Mouse (Mus musculus): ENCODE measurements around the gene Hdac4. TPM values are rescaled to one million over a fixed set of nuclear protein-coding genes. Genes with fewer than 3 reads are reported as not detected.

The Hdac4 gene
- total RNA-seq, 2 experiments from 2014 or later, result 13.3 to 19.0 TPM

GRCm38 (mm10) chr1:91931196-91931595 is 264.3 kb downstream of the Hdac4 start:
- ATAC-seq (ENCODE audit: poor library complexity, severe bottlenecking), result no peak

DNA sequence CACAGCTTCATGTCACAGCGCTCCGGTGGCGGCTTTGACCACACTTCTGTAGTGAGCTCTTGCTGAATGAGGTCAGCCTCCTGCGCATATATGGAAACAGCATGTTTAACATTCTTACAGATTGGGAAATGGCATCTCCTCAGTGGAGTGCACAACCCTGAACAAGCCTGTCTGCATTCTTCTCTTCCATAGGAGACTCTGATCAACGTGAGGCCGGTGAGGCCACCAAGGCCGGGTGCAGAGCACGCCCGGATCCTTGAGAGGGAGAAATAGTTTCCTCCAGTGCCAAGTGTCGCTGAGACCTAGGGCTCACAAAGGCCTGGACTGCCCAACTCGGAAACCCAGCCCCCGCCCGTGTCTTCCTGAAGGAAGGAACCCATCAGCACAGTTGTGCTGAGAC is 266.4 kb downstream of the Hdac4 start:
- no peak for ATAC-seq (ENCODE audit: poor library complexity, severe bottlenecking)

- no peak for ATAC-seq (ENCODE audit: poor library complexity, severe bottlenecking)
Observed at GRCm38 (mm10) chr1:91927536-91928315, 267.8 kb downstream of the Hdac4 start.

- no peak for ATAC-seq (ENCODE audit: poor library complexity, severe bottlenecking)
Observed at GRCm38 (mm10) chr1:91923567-91923966, 271.9 kb downstream of the Hdac4 start.

DNA sequence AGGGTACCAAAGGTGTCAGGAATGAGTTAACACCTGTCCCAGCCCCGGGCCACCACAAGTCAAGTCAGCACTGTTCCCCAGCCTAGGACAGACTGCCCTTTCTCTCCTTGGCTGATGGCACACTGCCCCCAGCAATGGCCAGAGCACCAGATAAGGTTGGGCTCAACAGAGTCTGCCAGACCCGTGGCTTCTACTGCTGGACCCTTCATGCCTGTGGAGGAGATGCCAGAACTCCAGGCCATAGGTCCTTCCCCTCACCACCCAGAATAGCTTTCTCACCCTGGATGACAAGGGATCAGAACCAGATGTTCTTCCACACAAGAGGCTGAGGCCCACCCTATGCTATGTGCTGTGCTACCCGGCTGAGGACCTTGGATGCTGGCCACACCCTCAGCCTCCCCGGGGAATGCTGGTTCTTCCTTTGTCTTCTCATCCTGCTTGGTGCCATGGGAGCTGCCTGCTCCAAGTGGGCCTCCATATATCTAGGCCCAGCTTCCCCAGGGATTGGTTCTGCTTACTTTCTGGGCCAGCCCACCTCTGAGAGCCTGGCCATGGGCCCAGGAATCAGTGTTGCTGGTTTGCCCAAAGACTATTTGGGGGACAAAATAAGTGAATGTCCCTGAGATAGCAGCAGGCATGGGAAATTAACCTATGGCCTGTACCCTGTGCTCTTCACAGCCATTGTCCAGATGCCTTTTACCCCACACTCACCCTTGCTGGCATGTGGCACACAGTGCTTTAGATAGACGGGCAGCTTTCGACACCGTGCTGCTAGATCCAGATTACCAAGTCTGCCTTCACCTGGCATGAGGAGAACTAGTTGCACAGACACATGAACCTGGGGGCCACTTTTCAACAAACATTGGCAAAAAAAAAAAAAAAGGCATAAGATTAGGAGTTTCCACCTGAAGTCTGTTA is 273.0 kb downstream of the Hdac4 start:
- ATAC-seq (ENCODE audit: poor library complexity, severe bottlenecking), result no peak

DNA sequence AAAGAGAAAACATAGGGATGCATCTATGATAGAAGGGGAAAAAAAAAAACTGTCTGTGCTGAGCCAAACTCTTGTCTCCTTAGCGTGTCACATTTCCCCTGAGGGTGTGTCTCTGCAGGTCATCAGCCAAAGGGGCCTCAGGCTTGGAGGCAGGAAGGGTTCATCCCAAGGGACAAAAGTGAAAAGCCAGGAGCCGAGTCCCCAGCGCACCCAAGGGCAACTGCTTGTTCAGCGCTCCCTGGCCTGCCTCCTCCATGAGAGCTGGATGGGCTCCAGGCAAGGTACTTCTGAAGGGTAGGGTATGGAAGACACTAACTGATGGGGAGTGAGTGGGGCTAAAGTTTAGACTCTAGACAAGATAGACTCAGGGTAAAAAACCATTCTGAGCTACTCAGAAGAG is 273.8 kb downstream of the Hdac4 start:
- no peak for ATAC-seq (ENCODE audit: poor library complexity, severe bottlenecking)

DNA sequence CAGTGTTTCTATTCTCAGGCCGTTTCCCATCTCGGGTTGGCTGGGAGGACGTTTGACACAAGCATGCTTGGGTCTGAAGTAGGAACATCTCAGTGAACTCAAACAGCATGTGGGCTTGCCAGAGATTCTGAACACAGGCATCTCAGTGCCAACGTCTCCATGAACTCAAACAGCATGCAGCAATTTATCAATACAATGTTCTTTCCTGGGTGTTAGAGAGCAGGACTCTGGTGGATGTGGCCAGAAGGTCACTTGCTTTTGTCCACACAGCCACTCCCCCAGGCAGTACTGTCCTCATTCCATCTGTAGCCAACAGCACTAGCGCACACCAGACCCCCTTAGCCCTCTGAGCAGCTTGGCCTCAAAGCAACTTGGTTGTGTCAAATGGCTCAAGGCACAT is 274.2 kb downstream of the Hdac4 start:
- no peak for ATAC-seq (ENCODE audit: poor library complexity, severe bottlenecking)

GRCm38 (mm10) chr1:91920038-91920589 is 275.4 kb downstream of the Hdac4 start:
- no peak for ATAC-seq (ENCODE audit: poor library complexity, severe bottlenecking)

DNA sequence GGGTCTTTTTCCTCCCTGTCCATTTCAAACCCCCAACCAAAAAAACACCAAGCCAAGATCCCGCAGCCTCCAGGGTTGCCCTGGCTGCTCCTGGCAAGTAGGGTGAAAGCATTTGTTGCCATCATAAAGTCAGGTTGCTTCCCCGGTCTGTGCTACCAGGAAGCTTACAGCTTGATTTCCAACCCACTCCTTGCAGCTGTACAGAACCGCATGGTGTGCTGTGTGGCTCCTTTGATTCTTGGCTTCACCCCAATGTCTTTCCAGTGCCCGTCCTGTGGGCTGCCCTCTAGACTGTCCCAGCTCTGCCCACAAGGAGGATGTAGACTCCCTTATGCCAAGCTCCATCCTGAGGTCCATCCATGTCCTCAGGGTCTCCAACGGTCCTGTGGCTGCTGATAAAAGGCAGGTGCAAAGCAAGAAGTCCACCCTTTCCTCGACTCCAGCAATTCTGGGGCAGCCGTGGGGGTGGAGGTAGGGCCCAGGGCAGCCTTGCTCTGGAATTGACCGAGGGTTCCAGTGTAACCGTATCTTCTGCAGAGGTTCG is 277.2 kb downstream of the Hdac4 start:
- no peak for ATAC-seq (ENCODE audit: poor library complexity, severe bottlenecking)

- ATAC-seq (ENCODE audit: poor library complexity, severe bottlenecking), result no peak
Observed at GRCm38 (mm10) chr1:91917596-91917995, 277.9 kb downstream of the Hdac4 start.

DNA sequence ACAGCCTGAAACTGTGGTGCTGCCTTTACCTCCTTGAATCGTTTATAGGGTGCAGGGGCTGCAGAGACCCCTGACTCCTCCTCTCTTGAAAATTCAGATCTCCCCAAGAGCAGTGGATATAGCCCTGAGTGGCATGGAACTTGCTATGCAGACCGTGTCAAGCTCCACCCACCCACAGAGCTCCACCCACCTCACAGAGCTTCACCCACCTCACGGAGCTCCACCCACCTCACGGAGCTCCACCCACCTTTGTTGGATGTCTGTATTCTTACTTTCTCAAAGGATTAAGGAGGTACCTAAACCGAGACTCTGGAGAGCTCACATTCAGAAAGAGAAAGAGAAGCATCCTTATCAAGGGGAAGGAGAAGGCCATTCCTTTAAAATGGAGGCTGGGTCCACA is 279.5 kb downstream of the Hdac4 start:
- no peak for ATAC-seq (ENCODE audit: poor library complexity, severe bottlenecking)

GRCm38 (mm10) chr1:91914648-91915047 is 280.9 kb downstream of the Hdac4 start:
- ATAC-seq (ENCODE audit: poor library complexity, severe bottlenecking), result no peak

- ATAC-seq (ENCODE audit: poor library complexity, severe bottlenecking), result 0 out of 2 replicates have a peak, but pooled peaks have one; percentile 33
Observed at GRCm38 (mm10) chr1:91913850-91914249, 281.6 kb downstream of the Hdac4 start.

DNA sequence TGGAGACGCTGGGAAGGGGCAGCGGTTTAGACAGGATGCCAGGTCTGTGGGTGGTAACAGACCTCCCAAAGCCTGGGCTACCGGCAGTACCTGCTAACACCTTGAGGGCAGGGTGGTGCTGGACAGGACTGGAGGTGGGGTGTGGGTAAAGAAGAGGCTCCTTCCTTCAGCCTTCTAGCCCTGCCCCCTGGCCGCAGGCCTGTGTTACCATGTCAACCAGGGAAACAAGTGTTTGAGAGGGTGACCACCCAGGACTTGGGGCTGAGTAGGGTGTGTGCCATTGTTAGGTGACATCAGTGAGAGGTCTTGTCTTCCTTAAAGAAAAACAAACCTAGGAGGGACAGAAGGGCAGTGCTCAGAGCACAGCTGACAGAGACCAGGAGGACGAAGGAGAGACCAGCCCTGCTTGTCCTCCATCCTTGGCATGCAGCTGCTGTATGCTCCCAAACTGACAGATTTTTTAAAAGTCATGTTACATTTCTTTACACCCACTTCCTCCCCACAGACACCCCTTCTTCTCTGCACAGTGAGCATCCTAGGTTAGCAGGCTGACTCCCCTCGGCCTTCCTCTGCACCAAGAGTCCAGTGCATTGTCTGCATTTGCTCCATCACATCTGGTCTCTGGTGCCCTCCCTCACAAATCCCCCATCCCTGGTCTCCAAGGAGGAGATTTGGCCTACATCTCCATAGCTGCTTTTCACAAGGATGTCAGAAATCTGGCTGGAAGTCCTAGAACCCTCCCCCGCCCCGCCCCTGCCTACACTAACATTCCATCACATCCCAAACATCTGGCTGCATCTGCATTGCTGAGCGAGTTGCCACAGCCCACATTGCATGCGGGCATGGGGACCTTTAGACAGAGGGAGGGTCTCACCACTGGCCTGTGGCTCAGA is 283.0 kb downstream of the Hdac4 start:
- no peak for ATAC-seq (ENCODE audit: poor library complexity, severe bottlenecking)

- ATAC-seq (ENCODE audit: poor library complexity, severe bottlenecking), result no peak
Observed at GRCm38 (mm10) chr1:91905268-91905667, 290.2 kb downstream of the Hdac4 start.

DNA sequence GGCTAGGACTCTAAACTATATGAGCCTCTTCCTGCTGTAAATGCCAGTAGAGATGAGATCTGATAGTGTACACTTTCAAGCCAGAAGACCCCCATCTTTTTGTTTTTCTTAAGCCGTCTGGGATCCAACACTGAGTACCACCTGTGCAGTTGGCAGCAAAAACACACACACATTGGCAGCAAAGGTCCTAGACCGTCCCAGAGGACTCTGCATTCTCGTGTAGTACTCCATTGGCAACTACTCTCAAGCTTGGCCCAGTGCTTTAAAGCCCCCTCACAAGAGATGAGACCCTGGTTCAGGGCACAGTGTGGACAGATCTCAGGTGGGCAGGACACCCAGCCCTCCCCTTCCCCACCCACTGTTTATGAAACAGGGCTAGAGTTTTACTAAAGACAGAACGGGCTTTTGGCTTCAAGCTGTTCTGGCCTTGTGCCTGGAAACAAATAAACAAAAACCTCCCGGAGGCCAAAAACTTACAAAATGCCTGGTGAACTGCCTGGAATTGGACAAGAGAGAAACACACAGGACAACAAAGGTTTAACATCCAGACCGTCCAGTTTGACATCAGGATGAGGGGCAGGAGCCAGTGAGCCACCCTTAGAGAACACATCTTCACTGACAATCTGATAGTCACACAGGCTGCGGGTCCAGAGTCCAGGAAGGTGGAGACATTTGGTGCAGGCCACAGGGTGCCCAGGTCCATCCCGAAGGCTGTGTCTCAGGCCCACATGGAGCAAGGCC is 292.1 kb downstream of the Hdac4 start:
- no peak for ATAC-seq (ENCODE audit: poor library complexity, severe bottlenecking)

DNA sequence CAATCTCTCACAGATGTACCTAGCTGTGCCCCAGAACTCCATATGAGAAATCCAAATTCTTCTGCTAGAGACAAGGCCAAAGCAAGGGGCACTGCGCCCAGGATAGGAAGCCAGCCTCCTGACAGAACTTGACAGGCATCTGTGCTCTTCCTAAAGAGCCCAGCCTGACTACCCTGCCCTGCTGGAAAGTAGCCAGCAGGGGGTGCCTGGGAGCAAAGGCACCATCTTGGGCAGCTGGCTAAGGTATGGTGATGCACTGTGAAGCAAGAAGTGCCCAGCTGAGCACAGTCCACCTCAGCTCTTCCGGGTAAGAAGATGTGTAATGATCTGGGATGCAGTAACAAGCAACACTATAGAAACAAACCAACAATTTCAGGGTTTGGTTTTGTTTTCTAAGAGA is 298.4 kb downstream of the Hdac4 start:
- no peak for ATAC-seq (ENCODE audit: poor library complexity, severe bottlenecking)

GRCm38 (mm10) chr1:91894286-91894685 is 301.2 kb downstream of the Hdac4 start:
- ATAC-seq (ENCODE audit: poor library complexity, severe bottlenecking), result no peak

- no peak for ATAC-seq (ENCODE audit: poor library complexity, severe bottlenecking)
Observed at GRCm38 (mm10) chr1:91893598-91893997, 301.9 kb downstream of the Hdac4 start.

DNA sequence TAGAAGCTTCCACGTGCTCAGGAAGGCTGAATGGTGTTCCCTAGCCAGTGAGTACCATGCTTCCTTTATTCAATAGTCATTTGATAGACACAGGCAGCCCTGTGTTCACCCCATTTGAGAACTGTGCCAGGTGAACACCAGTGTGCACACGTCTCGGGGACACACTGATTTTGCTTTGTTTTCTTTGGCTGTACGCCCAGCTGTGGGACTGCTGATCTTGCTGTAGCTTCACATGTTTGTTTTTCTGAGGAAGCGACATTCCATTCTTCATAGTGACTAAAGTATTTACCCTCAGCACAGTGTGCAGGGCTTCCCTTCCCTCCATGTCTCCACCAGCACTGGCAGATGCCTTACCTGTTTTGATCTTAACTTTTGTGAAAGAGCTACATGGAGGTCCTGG is 312.4 kb downstream of the Hdac4 start:
- no peak for ATAC-seq (ENCODE audit: poor library complexity, severe bottlenecking)

Data from megakaryocyte, adult 5-6 weeks (primary cell).